Mouse (Mus musculus): ENCODE measurements around the gene Col18a1.
A peak's percentile ranks its signal among the peaks of the same experiment; 100 is the strongest.

The Col18a1 gene

GRCm38 (mm10) chr10:77111550-77112249 lies 54.6 kb downstream of the Col18a1 start:
- no peak for ATAC-seq (ENCODE audit: low TSS enrichment)

GRCm38 (mm10) chr10:77110843-77111242 lies 55.5 kb downstream of the Col18a1 start:
- no peak for ATAC-seq (ENCODE audit: low TSS enrichment)

GRCm38 (mm10) chr10:77110010-77110409 lies 56.3 kb downstream of the Col18a1 start:
- no peak for ATAC-seq (ENCODE audit: low TSS enrichment)

- no peak for ATAC-seq (ENCODE audit: low TSS enrichment)
Observed at GRCm38 (mm10) chr10:77108106-77108505, 58.2 kb downstream of the Col18a1 start.

- no peak for ATAC-seq (ENCODE audit: low TSS enrichment)
Observed at GRCm38 (mm10) chr10:77104327-77104726, 62.0 kb downstream of the Col18a1 start.

- ATAC-seq (ENCODE audit: low TSS enrichment), result no peak
Observed at GRCm38 (mm10) chr10:77103689-77104088, 62.7 kb downstream of the Col18a1 start.

- ATAC-seq (ENCODE audit: low TSS enrichment), result no peak
Observed at GRCm38 (mm10) chr10:77099777-77100176, 66.6 kb downstream of the Col18a1 start.

GRCm38 (mm10) chr10:77098619-77099018 lies 67.7 kb downstream of the Col18a1 start:
- no peak for ATAC-seq (ENCODE audit: low TSS enrichment)

- no peak for ATAC-seq (ENCODE audit: low TSS enrichment)
Observed at GRCm38 (mm10) chr10:77097890-77098200, 68.5 kb downstream of the Col18a1 start.

GRCm38 (mm10) chr10:77097006-77097889 lies 69.1 kb downstream of the Col18a1 start:
- ATAC-seq (ENCODE audit: low TSS enrichment), result no peak

GRCm38 (mm10) chr10:77095666-77096065 lies 70.7 kb downstream of the Col18a1 start:
- no peak for ATAC-seq (ENCODE audit: low TSS enrichment)

- ATAC-seq (ENCODE audit: low TSS enrichment), result peak; percentile 96
Observed at GRCm38 (mm10) chr10:77093817-77094216, 72.5 kb downstream of the Col18a1 start.

GRCm38 (mm10) chr10:77091538-77092097 lies 74.7 kb downstream of the Col18a1 start:
- ATAC-seq (ENCODE audit: low TSS enrichment), result no peak

- no peak for ATAC-seq (ENCODE audit: low TSS enrichment)
Observed at GRCm38 (mm10) chr10:77090063-77090462, 76.3 kb downstream of the Col18a1 start.

- ATAC-seq (ENCODE audit: low TSS enrichment), result no peak
Observed at GRCm38 (mm10) chr10:77089336-77089735, 77.0 kb downstream of the Col18a1 start.

- no peak for ATAC-seq (ENCODE audit: low TSS enrichment)
Observed at GRCm38 (mm10) chr10:77084568-77084967, 81.8 kb downstream of the Col18a1 start.

- peak; percentile 62; the same call in 1 of the 2 replicates for ATAC-seq (ENCODE audit: low TSS enrichment)
Observed at GRCm38 (mm10) chr10:77082921-77083320, 83.4 kb downstream of the Col18a1 start.

GRCm38 (mm10) chr10:77082453-77082852 lies 83.9 kb downstream of the Col18a1 start:
- peak; percentile 94 for ATAC-seq (ENCODE audit: low TSS enrichment)

GRCm38 (mm10) chr10:77078961-77079360 lies 87.4 kb downstream of the Col18a1 start:
- ATAC-seq (ENCODE audit: low TSS enrichment), result no peak

- ATAC-seq (ENCODE audit: low TSS enrichment), result no peak
Observed at GRCm38 (mm10) chr10:77078456-77078855, 87.9 kb downstream of the Col18a1 start.

- ATAC-seq (ENCODE audit: low TSS enrichment), result no peak
Observed at GRCm38 (mm10) chr10:77074276-77074974, 91.9 kb downstream of the Col18a1 start.

GRCm38 (mm10) chr10:77070072-77070471 lies 96.3 kb downstream of the Col18a1 start:
- ATAC-seq (ENCODE audit: low TSS enrichment), result peak; percentile 69
